Mouse (Mus musculus): Measurements from ENCODE around the gene Ift172. TPM values are rescaled to one million over a fixed set of nuclear protein-coding genes. Genes with fewer than 3 reads are reported as not detected.

Gene Ift172
- polyA plus RNA-seq, 1 experiment from 2014 or later: 33.9 TPM

GRCm38 (mm10) chr5:31295606-31296141, 4.8 kb upstream of the Ift172 start, which contains the start of gene Fndc4:
Fndc4 (minus strand) TSS chr5:31296080.
- Histone ChIP-seq H3K27me3 (replicated peaks) (no peaks in the 10 kb centered on the region), H3K4me3 (peak within 1 kb of the TSS; percentile 86), H3K4me2 (peak within 1 kb of the TSS; percentile 99), H3K9ac (peak within 1 kb of the TSS; percentile 96), H3K27ac (ENCODE audit: poor library complexity, severe bottlenecking) (peak within 1 kb of the TSS; percentile 49), H3K36me3 (peaks cover 8% of the 10 kb centered on the region), H3K9me3 (replicated peaks) (no peaks in the 10 kb centered on the region), H3K4me1 (replicated peaks) (peaks cover 16% of the 10 kb centered on the region)
- under 1% methylated on average over 46 of the region's 46 CpGs for WGBS
- ATAC-seq (ENCODE audit: insufficient number of reproducible peaks, low FRiP score): peak; percentile 30

GRCm38 (mm10) chr5:31294964-31295605, 4.2 kb upstream of the Ift172 start:
- ATAC-seq (ENCODE audit: insufficient number of reproducible peaks, low FRiP score): peak; percentile 22; the same call in 1 of the 2 replicates
- Histone ChIP-seq H3K4me2 (peak overlapping the region; percentile 99), H3K27ac (ENCODE audit: poor library complexity, severe bottlenecking) (peak overlapping the region; percentile 49), H3K27me3 (replicated peaks) (no peaks in the 10 kb centered on the region), H3K9me3 (replicated peaks) (no peaks in the 10 kb centered on the region), H3K4me1 (replicated peaks) (peaks cover 20% of the 10 kb centered on the region), H3K36me3 (peaks cover 8% of the 10 kb centered on the region), H3K4me3 (peak overlapping the region; percentile 86), H3K9ac (peak overlapping the region; percentile 96)
- WGBS: 4% methylated on average over 29 of the region's 29 CpGs

- H3K4me2 ChIP-seq: peak overlapping the region; percentile 87
- peak overlapping the region; percentile 63 for H3K4me3 ChIP-seq
- no peaks in the 10 kb centered on the region for H3K9me3 ChIP-seq (replicated peaks)
- peak overlapping the region; percentile 67 for H3K27ac ChIP-seq (ENCODE audit: poor library complexity, severe bottlenecking)
- H3K9ac ChIP-seq: peak overlapping the region; percentile 66
- H3K27me3 ChIP-seq (replicated peaks): no peaks in the 10 kb centered on the region
- WGBS: 5% methylated on average over 9 of the region's 9 CpGs
- peaks cover 27% of the 10 kb centered on the region for H3K4me1 ChIP-seq (replicated peaks)
- H3K36me3 ChIP-seq: peaks cover 15% of the 10 kb centered on the region
- no peak; the same call in none of the 2 replicates for ATAC-seq (ENCODE audit: insufficient number of reproducible peaks, low FRiP score)
Measured at GRCm38 (mm10) chr5:31291361-31291688, 409 bp upstream of the Ift172 start.

GRCm38 (mm10) chr5:31289626-31290230, 1.2 kb downstream of the Ift172 start:
- no peak for ATAC-seq (ENCODE audit: insufficient number of reproducible peaks, low FRiP score)
- no peaks in the 10 kb centered on the region for H3K9me3 ChIP-seq (replicated peaks)
- H3K4me2 ChIP-seq: peak overlapping the region; percentile 87
- H3K27ac ChIP-seq (ENCODE audit: poor library complexity, severe bottlenecking): no peak overlapping the region
- WGBS: 55% methylated on average over 3 of the region's 3 CpGs
- H3K4me3 ChIP-seq: peak overlapping the region; percentile 63; the same call in 1 of the 2 replicates
- 0 out of 2 replicates have a peak overlapping the region, but pooled peaks have one; percentile 84 for H3K9ac ChIP-seq
- no peaks in the 10 kb centered on the region for H3K27me3 ChIP-seq (replicated peaks)
- peaks cover 20% of the 10 kb centered on the region for H3K4me1 ChIP-seq (replicated peaks)
- H3K36me3 ChIP-seq: peaks cover 30% of the 10 kb centered on the region

- Histone ChIP-seq H3K9ac (no peak overlapping the region), H3K4me1 (replicated peaks) (peaks cover 16% of the 10 kb centered on the region), H3K9me3 (replicated peaks) (no peaks in the 10 kb centered on the region), H3K27me3 (replicated peaks) (no peaks in the 10 kb centered on the region), H3K36me3 (peaks cover 40% of the 10 kb centered on the region), H3K27ac (ENCODE audit: poor library complexity, severe bottlenecking) (no peak overlapping the region), H3K4me3 (no peak overlapping the region), H3K4me2 (no peak overlapping the region)
- no peak for ATAC-seq (ENCODE audit: insufficient number of reproducible peaks, low FRiP score)
- 79% methylated on average over 3 of the region's 3 CpGs for WGBS
Measured at GRCm38 (mm10) chr5:31288655-31289054, 2.3 kb downstream of the Ift172 start.

GRCm38 (mm10) chr5:31288225-31288624, 2.7 kb downstream of the Ift172 start:
- Histone ChIP-seq H3K9me3 (replicated peaks) (no peaks in the 10 kb centered on the region), H3K9ac (no peak overlapping the region), H3K27me3 (replicated peaks) (no peaks in the 10 kb centered on the region), H3K4me2 (no peak overlapping the region), H3K4me3 (no peak overlapping the region), H3K36me3 (peaks cover 43% of the 10 kb centered on the region), H3K4me1 (replicated peaks) (peaks cover 16% of the 10 kb centered on the region), H3K27ac (ENCODE audit: poor library complexity, severe bottlenecking) (no peak overlapping the region)
- ATAC-seq (ENCODE audit: insufficient number of reproducible peaks, low FRiP score): no peak
- WGBS: 61% methylated on average over 4 of the region's 4 CpGs

GRCm38 (mm10) chr5:31279245-31279988, 11.5 kb downstream of the Ift172 start:
- Histone ChIP-seq H3K4me2 (no peak overlapping the region), H3K27me3 (replicated peaks) (no peaks in the 10 kb centered on the region), H3K4me3 (no peak overlapping the region), H3K9ac (no peak overlapping the region), H3K9me3 (replicated peaks) (no peaks in the 10 kb centered on the region), H3K36me3 (peaks cover 84% of the 10 kb centered on the region), H3K4me1 (replicated peaks) (no peaks in the 10 kb centered on the region), H3K27ac (ENCODE audit: poor library complexity, severe bottlenecking) (no peak overlapping the region)
- 82% methylated on average over 20 of the region's 20 CpGs for WGBS
- no peak for ATAC-seq (ENCODE audit: insufficient number of reproducible peaks, low FRiP score)

- Histone ChIP-seq H3K4me3 (no peak overlapping the region), H3K27me3 (replicated peaks) (no peaks in the 10 kb centered on the region), H3K9ac (no peak overlapping the region), H3K36me3 (peaks cover 73% of the 10 kb centered on the region), H3K9me3 (replicated peaks) (no peaks in the 10 kb centered on the region), H3K4me2 (no peak overlapping the region), H3K4me1 (replicated peaks) (no peaks in the 10 kb centered on the region), H3K27ac (ENCODE audit: poor library complexity, severe bottlenecking) (no peak overlapping the region)
- no peak for ATAC-seq (ENCODE audit: insufficient number of reproducible peaks, low FRiP score)
- WGBS: 77% methylated on average over 6 of the region's 6 CpGs
Measured at GRCm38 (mm10) chr5:31273018-31273417, 17.9 kb downstream of the Ift172 start.

- H3K27ac ChIP-seq (ENCODE audit: poor library complexity, severe bottlenecking): no peak overlapping the region
- H3K4me1 ChIP-seq (replicated peaks): no peaks in the 10 kb centered on the region
- H3K36me3 ChIP-seq: peaks cover 92% of the 10 kb centered on the region
- no peak overlapping the region for H3K4me3 ChIP-seq
- H3K9ac ChIP-seq: no peak overlapping the region
- H3K9me3 ChIP-seq (replicated peaks): no peaks in the 10 kb centered on the region
- no peaks in the 10 kb centered on the region for H3K27me3 ChIP-seq (replicated peaks)
- no peak overlapping the region for H3K4me2 ChIP-seq
- 80% methylated on average over 6 of the region's 6 CpGs for WGBS
- no peak for ATAC-seq (ENCODE audit: insufficient number of reproducible peaks, low FRiP score)
Measured at GRCm38 (mm10) chr5:31267686-31268085, 23.2 kb downstream of the Ift172 start.

GRCm38 (mm10) chr5:31266101-31266500, 24.8 kb downstream of the Ift172 start:
- ATAC-seq (ENCODE audit: insufficient number of reproducible peaks, low FRiP score): no peak
- Histone ChIP-seq H3K36me3 (peaks cover 92% of the 10 kb centered on the region), H3K9ac (no peak overlapping the region), H3K27me3 (replicated peaks) (no peaks in the 10 kb centered on the region), H3K4me3 (no peak overlapping the region), H3K4me2 (no peak overlapping the region), H3K27ac (ENCODE audit: poor library complexity, severe bottlenecking) (no peak overlapping the region), H3K4me1 (replicated peaks) (no peaks in the 10 kb centered on the region), H3K9me3 (replicated peaks) (no peaks in the 10 kb centered on the region)
- 78% methylated on average over 7 of the region's 7 CpGs for WGBS

- 84% methylated on average over 11 of the region's 11 CpGs for WGBS
- no peaks in the 10 kb centered on the region for H3K27me3 ChIP-seq (replicated peaks)
- no peaks in the 10 kb centered on the region for H3K9me3 ChIP-seq (replicated peaks)
- no peak overlapping the region for H3K4me2 ChIP-seq
- no peak overlapping the region for H3K4me3 ChIP-seq
- no peak overlapping the region for H3K27ac ChIP-seq (ENCODE audit: poor library complexity, severe bottlenecking)
- H3K9ac ChIP-seq: no peak overlapping the region
- peaks cover 20% of the 10 kb centered on the region for H3K4me1 ChIP-seq (replicated peaks)
- ATAC-seq (ENCODE audit: insufficient number of reproducible peaks, low FRiP score): no peak
- peaks cover 86% of the 10 kb centered on the region for H3K36me3 ChIP-seq
Measured at GRCm38 (mm10) chr5:31257616-31258015, 33.3 kb downstream of the Ift172 start.
